Mouse (Mus musculus) midbrain, embryonic 12.5 days (tissue): ENCODE results near the gene Slx1b. TPM values are rescaled to one million over a fixed set of nuclear protein-coding genes. Genes with fewer than 3 reads are reported as not detected.
A peak's percentile ranks its signal among the peaks of the same experiment; 100 is the strongest.

Experiments used
- ATAC-seq: fragments of 200-750 bp; cut with Nextera tagmentation; 2 replicates; pipeline ENCODE4 v1.8.0; 2017; ENCODE audit warnings: low read depth, moderate TSS enrichment, moderate library complexity; ENCODE audit not compliant: low FRiP score
- H3K27ac ChIP-seq: fragments of 300-500 bp; sonication (generic); replicated peaks from 2 replicates; pipeline ENCODE4 v1.5.1; 2016; ENCODE audit warnings: mild to moderate bottlenecking
- H3K27me3 ChIP-seq: fragments of 300-500 bp; sonication (generic); 2 replicates; pipeline ENCODE4 v1.6.1; 2016; ENCODE audit warnings: mild to moderate bottlenecking
- H3K36me3 ChIP-seq: fragments of 300-500 bp; sonication (generic); 2 replicates; pipeline ENCODE4 v1.6.1; 2016
- H3K4me1 ChIP-seq: fragments of 300-500 bp; sonication (generic); 2 replicates; pipeline ENCODE4 v1.6.1; 2016
- H3K4me2 ChIP-seq: fragments of 300-500 bp; sonication (generic); replicated peaks from 2 replicates; pipeline ENCODE4 v1.6.1; 2016; ENCODE audit warnings: mild to moderate bottlenecking, moderate library complexity
- H3K4me3 ChIP-seq: fragments of 300-500 bp; sonication (generic); 2 replicates; pipeline ENCODE4 v1.5.1; 2016; ENCODE audit warnings: mild to moderate bottlenecking
- H3K9ac ChIP-seq: fragments of 300-500 bp; sonication (generic); replicated peaks from 2 replicates; pipeline ENCODE4 v1.6.1; 2016; ENCODE audit warnings: mild to moderate bottlenecking, moderate library complexity
- H3K9me3 ChIP-seq: fragments of 300-500 bp; sonication (generic); 2 replicates; pipeline ENCODE4 v1.6.1; 2016; ENCODE audit warnings: mild to moderate bottlenecking
- WGBS: fragments of 180-500 bp; shearing (Covaris S2); methylation state at CpG from one replicate; pipeline ENCODE4 v1.1.7; 2016; 5-methylcytosine and 5-hydroxymethylcytosine counted together
- polyA plus RNA-seq: library from polyadenylated mRNA; unstranded; fragments of >200 nt; fragmentation: Nextera tagmentation; extraction: Ambion mirVana; gene quantifications from 2 replicates; pipeline ENCODE4 v1.2.1, GENCODE M21; 2016

Gene Slx1b
- polyA plus RNA-seq, 1 experiment from 2014 or later: 19.1 TPM

DNA sequence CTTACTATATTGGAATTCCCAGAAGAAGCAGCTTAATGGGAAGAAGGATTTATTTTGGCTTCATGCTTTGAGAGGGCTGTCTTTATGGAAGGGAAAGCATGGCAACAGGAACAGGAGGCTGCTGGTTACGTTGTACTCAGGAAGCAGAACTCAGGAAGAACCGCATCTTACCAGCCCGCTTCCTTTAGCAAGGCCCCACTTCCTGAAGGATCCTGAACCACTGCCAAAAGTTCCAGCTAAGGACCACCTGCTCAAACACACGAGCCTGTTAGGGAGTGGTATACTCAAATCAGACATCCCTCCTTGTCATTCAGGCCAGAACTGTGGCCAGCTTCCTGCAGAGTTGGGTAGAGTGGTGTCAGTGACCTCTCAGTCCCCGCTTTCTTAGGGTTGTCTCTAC lies 27.1 kb downstream of the Slx1b start:
- 90% methylated on average over 5 of the region's 5 CpGs for WGBS
- Histone ChIP-seq H3K27me3 (no peaks in the 10 kb centered on the region), H3K4me3 (no peak overlapping the region), H3K27ac (no peak overlapping the region), H3K9ac (no peak overlapping the region), H3K4me2 (no peak overlapping the region), H3K9me3 (no peaks in the 10 kb centered on the region), H3K4me1 (no peaks in the 10 kb centered on the region), H3K36me3 (peaks cover 72% of the 10 kb centered on the region)
- ATAC-seq: no peak

DNA sequence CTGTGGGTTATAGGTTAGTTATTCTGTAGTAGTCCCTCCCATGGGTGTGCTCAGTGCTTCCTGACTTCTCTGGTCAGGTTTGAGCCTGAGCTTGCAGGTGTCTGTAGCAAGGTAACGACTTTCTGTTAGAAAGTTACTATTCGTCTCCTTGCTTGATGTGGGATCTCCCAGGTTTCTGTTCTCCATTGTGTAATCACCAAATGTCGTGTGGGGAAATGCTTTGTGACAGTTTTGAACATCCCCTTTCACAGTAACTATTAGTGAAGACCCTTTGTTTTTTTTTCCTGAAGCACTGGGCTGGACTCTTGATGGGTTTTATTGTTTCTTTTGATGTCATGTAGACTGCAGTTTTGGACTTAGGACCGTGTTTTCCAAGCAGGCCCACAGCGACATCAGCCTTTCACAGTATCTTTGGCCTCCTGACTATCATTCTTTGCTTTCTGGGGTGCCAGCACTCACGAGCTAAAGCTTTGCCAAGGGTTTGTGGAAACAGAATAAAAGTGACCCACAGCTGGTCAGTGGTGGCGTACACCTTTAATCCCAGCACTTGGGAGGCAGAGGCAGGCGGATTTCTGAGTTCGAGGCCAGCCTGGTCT lies 28.0 kb downstream of the Slx1b start:
- no peaks in the 10 kb centered on the region for H3K9me3 ChIP-seq
- H3K9ac ChIP-seq: no peak overlapping the region
- peaks cover 71% of the 10 kb centered on the region for H3K36me3 ChIP-seq
- 92% methylated on average over 9 of the region's 9 CpGs for WGBS
- no peak overlapping the region for H3K4me3 ChIP-seq
- no peak overlapping the region for H3K27ac ChIP-seq
- H3K4me1 ChIP-seq: no peaks in the 10 kb centered on the region
- H3K27me3 ChIP-seq: no peaks in the 10 kb centered on the region
- H3K4me2 ChIP-seq: no peak overlapping the region
- ATAC-seq: no peak

DNA sequence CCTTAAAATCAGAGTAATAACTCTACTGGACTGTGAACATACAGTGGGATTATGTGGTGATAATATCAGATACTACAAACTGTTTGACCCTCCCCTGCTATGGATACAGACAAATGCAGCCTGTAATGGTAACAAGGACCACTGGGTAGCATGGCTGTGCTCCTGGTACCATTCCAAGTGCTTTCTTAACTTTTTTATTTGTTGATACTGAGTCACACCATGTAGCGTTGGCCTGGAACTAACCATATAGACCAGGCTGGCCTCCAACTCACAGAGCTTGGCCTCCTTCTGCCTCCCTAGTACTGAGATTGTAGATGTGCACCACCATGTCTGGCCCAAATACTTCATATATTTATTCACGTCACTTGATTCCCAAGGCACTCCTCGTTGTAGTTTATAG lies 30.3 kb downstream of the Slx1b start:
- Histone ChIP-seq H3K4me3 (no peak overlapping the region), H3K27me3 (no peaks in the 10 kb centered on the region), H3K9ac (no peak overlapping the region), H3K36me3 (peaks cover 56% of the 10 kb centered on the region), H3K9me3 (no peaks in the 10 kb centered on the region), H3K4me2 (no peak overlapping the region), H3K4me1 (no peaks in the 10 kb centered on the region), H3K27ac (no peak overlapping the region)
- 94% methylated on average over 3 of the region's 3 CpGs for WGBS
- no peak for ATAC-seq

DNA sequence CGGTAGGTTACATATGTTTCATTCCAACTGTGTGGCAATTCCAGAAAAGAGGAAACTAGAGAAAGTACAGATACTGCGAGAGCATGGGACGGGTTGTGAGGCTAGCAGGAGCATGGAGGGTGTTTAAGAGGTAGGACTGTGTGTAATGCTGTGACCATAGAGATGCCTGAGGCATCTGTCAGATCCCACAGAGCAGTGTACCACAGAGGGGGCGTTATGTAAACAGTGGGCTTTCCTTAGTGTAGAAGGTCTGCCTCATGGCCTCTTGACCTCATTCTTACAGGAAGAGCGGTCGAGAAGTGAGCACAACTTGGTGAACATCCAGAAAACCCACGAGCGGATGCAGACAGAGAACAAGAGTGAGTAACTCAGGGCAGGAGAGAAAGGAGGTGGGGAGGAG lies 31.9 kb downstream of the Slx1b start:
- no peak overlapping the region for H3K27ac ChIP-seq
- no peak overlapping the region for H3K4me3 ChIP-seq
- no peaks in the 10 kb centered on the region for H3K9me3 ChIP-seq
- no peak overlapping the region for H3K9ac ChIP-seq
- no peaks in the 10 kb centered on the region for H3K4me1 ChIP-seq
- H3K4me2 ChIP-seq: no peak overlapping the region
- no peaks in the 10 kb centered on the region for H3K27me3 ChIP-seq
- H3K36me3 ChIP-seq: peaks cover 50% of the 10 kb centered on the region
- WGBS: 80% methylated on average over 8 of the region's 8 CpGs
- no peak for ATAC-seq

DNA sequence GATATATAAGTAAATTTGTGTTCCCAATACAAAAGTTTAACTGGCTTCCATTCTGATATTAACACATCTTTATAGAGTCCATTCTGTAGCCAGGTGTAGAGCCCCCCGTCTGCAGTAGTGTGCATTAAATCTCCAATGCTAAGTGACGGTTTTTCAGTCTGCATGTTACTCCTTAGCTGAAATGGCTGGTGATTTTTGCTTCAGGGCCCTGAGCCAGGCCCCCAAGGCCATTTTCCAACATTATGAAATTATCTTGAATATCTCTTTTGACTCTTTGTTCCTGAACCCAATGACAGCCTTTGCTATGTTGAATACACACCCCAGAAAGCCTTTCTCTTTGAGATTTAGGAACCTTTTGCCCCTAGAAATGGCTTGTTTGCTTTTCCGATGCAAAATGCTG lies 35.8 kb downstream of the Slx1b start:
- H3K9me3 ChIP-seq: no peaks in the 10 kb centered on the region
- 76% methylated on average over 3 of the region's 3 CpGs for WGBS
- no peak overlapping the region for H3K4me3 ChIP-seq
- peaks cover 25% of the 10 kb centered on the region for H3K36me3 ChIP-seq
- H3K27me3 ChIP-seq: no peaks in the 10 kb centered on the region
- H3K9ac ChIP-seq: no peak overlapping the region
- no peak overlapping the region for H3K4me2 ChIP-seq
- no peaks in the 10 kb centered on the region for H3K4me1 ChIP-seq
- ATAC-seq: no peak
- H3K27ac ChIP-seq: no peak overlapping the region

DNA sequence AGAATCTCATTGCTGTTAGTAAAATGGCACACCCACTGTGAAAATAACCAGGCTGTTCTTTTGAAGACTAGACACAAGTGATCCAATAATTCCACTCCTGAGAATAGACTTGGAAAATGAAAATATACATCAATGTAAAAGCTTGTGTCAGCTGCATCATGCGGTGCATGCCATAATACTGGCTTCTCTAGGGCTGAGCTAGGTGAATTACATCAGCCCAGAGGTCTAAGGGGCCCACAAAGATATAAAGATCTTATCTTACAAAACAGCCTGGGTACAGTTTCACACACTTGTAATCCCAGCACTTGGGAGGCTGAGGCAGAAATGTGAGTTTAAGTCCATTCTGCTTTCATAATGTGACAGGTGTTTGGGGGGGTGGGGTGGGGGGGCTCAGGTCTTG lies 38.1 kb downstream of the Slx1b start:
- Histone ChIP-seq H3K4me2 (no peak overlapping the region), H3K36me3 (0 out of 2 replicates have a peak, but pooled peaks cover 5% of the 10 kb centered on the region), H3K9ac (no peak overlapping the region), H3K27me3 (no peaks in the 10 kb centered on the region), H3K4me1 (no peaks in the 10 kb centered on the region), H3K4me3 (no peak overlapping the region), H3K9me3 (no peaks in the 10 kb centered on the region), H3K27ac (no peak overlapping the region)
- 93% methylated on average over 1 of the region's 1 CpGs for WGBS
- no peak for ATAC-seq

DNA sequence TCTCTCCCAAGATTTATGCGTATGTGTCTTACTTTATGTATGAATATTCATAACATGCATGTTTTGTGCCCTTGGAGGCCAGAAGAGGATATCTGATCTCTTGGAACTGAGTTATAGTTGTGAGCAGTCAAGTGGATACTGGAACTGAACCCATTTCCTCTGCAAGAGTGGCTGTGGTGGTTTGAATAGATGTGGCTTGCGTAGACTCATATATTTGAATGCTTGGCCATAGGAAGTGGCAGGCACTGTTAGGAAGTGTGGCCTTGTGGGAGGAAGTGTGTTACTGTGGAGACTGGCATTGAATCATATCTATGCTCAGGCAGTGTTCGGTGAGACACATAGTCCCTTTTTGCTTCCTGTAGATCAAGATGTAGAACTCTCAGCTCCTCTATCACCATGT lies 39.9 kb downstream of the Slx1b start:
- Histone ChIP-seq H3K4me3 (no peak overlapping the region), H3K27ac (no peak overlapping the region), H3K36me3 (no peaks in the 10 kb centered on the region), H3K9me3 (no peaks in the 10 kb centered on the region), H3K4me2 (no peak overlapping the region), H3K9ac (no peak overlapping the region), H3K27me3 (no peaks in the 10 kb centered on the region), H3K4me1 (no peaks in the 10 kb centered on the region)
- 92% methylated on average over 3 of the region's 3 CpGs for WGBS
- ATAC-seq: no peak

DNA sequence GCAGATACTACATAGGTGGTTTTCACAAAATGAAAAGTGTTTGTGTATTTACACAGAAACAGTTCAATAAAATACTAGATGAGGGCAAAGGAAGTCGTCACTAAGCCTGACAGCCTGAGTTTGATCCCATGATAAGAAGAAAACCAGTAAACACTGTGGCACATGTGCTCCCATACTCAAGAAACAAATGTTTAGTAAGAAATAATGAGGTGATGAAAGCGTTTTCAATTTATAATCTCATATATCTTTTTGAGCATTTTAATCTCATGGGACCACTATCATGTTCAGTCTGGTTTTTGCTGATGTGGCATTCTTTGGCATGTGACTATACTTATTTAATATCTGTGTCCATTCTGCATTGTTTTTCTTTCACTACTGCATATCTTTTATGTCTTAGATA lies 41.6 kb downstream of the Slx1b start:
- WGBS: 93% methylated on average over 2 of the region's 2 CpGs
- Histone ChIP-seq H3K36me3 (no peaks in the 10 kb centered on the region), H3K9me3 (no peaks in the 10 kb centered on the region), H3K4me2 (no peak overlapping the region), H3K4me1 (peaks cover 8% of the 10 kb centered on the region), H3K27me3 (no peaks in the 10 kb centered on the region), H3K9ac (no peak overlapping the region), H3K4me3 (no peak overlapping the region), H3K27ac (no peak overlapping the region)
- ATAC-seq: no peak

DNA sequence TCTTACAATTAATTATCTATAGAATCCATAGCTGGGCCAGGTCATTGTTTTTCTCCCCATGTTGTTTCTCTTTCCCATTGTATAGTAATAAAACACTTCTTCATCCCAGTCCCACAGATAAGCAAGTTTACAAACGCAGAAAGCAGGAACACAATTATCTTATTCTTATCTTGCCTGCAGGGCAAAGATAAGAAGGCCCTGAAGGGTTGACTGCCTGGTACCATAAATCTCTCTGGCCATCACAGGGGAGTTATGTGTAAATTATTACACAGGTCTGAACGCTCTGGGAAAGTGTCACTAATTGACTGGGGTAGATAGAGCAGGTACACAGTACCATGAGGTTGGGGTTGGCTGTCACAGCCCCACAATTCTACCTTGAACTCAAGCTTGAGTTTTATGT lies 44.7 kb downstream of the Slx1b start:
- H3K27ac ChIP-seq: no peak overlapping the region
- ATAC-seq: no peak
- 80% methylated on average over 2 of the region's 2 CpGs for WGBS

DNA sequence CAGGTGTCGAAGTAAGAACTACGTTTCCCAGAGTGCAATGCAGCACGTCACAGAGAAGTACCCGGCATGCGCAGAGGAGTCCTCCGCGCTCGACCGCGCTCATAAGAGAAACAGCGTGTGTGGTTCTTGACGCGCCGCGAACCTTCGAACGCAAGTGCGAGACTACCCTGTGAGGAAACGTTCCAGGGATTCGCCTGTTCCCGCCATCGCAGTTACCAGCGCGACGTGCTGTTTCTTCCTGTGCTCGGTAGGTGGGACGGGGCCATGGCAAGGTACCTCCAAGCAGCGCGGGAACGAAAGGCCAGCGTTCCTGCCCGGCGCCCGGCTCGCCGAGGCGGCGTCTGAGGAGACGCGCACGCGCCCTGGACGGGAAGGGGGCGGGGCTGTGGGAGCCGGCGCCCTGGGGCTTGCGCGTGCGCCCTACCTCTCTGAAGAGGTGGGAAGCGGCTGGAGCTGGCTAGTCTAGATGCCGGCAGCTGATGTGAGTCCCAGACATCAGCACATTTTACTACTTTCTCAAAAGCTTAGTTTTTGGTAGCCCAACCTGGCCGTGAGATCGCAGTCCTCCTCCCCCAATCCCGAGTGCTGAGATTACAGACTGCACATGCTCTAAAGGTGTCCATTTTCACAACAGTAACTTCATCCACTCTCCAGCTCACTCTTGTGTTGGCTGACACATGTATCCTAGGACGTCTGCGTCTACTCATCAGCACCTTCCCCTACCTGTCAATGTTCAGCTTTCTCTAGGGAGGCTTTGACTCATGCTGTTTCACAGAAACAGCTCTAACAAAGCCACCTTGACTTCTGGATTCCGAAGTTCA lies 46.1 kb downstream of the Slx1b start, which contains the start of gene Sgf29:
Gene Sgf29, plus strand, starts transcription at position 79 of the 821 bp plus-strand sequence.
- Histone ChIP-seq H3K27me3 (no peaks in the 10 kb centered on the region), H3K36me3 (no peaks in the 10 kb centered on the region), H3K9me3 (no peaks in the 10 kb centered on the region), H3K4me3 (peak within 1 kb of the TSS; percentile 59), H3K4me2 (peak within 1 kb of the TSS; percentile 76), H3K9ac (peak within 1 kb of the TSS; percentile 59), H3K27ac (peak within 1 kb of the TSS; percentile 92), H3K4me1 (peaks cover 8% of the 10 kb centered on the region)
- peak; percentile 98 for ATAC-seq
- WGBS: 1% methylated on average over 57 of the region's 57 CpGs

More for the DNA sequence above, 44.7 kb downstream of the Slx1b start:
- no peak overlapping the region for H3K4me2 ChIP-seq
- no peaks in the 10 kb centered on the region for H3K27me3 ChIP-seq
- H3K9me3 ChIP-seq: no peaks in the 10 kb centered on the region
- no peak overlapping the region for H3K4me3 ChIP-seq
- H3K4me1 ChIP-seq: peaks cover 8% of the 10 kb centered on the region
- H3K36me3 ChIP-seq: no peaks in the 10 kb centered on the region
- no peak overlapping the region for H3K9ac ChIP-seq

DNA sequence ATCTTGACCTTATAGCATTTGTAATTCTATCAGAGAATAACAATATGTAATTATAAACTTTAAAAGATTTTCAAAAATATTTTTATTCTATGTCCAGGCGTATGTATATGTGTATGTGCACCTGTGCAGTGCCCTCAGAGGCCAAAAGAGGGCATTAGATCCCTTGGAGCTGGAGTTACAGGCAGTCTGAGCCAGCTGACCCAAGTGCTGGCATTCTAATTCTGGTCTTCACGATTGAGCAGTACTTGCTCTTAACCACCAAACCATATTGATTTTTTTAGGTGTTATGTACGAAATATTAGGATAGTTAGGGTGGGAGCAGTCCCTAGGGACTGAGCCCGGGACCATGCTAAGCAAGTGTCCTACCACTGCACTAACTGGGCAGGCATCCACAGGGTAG lies 47.1 kb downstream of the Slx1b start:
- H3K27me3 ChIP-seq: no peaks in the 10 kb centered on the region
- H3K9me3 ChIP-seq: no peaks in the 10 kb centered on the region
- ATAC-seq: no peak; the same call in 1 of the 2 replicates
- no peaks in the 10 kb centered on the region for H3K36me3 ChIP-seq
- peaks cover 8% of the 10 kb centered on the region for H3K4me1 ChIP-seq
- 0 out of 2 replicates have a peak overlapping the region, but pooled peaks have one; percentile 59 for H3K4me3 ChIP-seq
- 73% methylated on average over 4 of the region's 4 CpGs for WGBS
- peak overlapping the region; percentile 76; the same call in 1 of the 2 replicates for H3K4me2 ChIP-seq
- no peak overlapping the region for H3K9ac ChIP-seq
- H3K27ac ChIP-seq: no peak overlapping the region

DNA sequence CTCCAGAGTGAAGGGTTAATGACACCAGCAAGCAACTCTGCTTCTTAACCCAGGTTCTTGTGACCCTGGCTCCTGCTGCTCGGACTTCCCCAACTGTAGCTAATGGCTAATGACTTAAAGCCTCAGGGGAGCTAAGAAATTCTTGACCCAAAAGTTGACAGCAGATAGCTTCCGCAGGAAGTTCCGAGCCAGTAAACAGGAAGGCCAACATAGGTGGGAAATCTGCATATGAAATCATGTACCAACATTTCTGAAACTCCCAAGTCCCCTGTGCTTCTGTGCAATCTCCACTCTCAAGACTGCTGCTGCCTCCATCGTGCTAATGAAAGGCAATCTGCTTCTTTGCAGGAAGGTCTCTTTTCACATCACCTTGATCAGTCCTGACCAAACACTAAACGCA lies 49.9 kb downstream of the Slx1b start:
- Histone ChIP-seq H3K27me3 (no peaks in the 10 kb centered on the region), H3K36me3 (no peaks in the 10 kb centered on the region), H3K4me1 (peaks cover 8% of the 10 kb centered on the region), H3K9ac (no peak overlapping the region), H3K4me2 (no peak overlapping the region), H3K27ac (no peak overlapping the region), H3K9me3 (no peaks in the 10 kb centered on the region), H3K4me3 (no peak overlapping the region)
- 75% methylated on average over 5 of the region's 5 CpGs for WGBS
- no peak for ATAC-seq
